Mouse (Mus musculus): ENCODE measurements around the gene Kcns1.

The Kcns1 gene

GRCm38 (mm10) chr2:164180770-164181169 is 9.9 kb upstream of the Kcns1 start:
- no peak for TF ChIP-seq CTCF (conservative IDR thresholded peaks at IDR 0.05; ENCODE audit: low read length)
- no peak for TF ChIP-seq NANOG (IDR thresholded peaks at IDR 0.05; ENCODE audit: borderline replicate concordance, low read length)
- no peak for TF ChIP-seq POU5F1 (IDR thresholded peaks at IDR 0.05; ENCODE audit: borderline replicate concordance, low read length)
- H3K4me1 ChIP-seq (replicated peaks; ENCODE audit: low read depth, low read length), result peaks cover 12% of the 10 kb centered on the region
- no peaks in the 10 kb centered on the region for H3K9me3 ChIP-seq (ENCODE audit: low read length)
- H3K36me3 ChIP-seq (ENCODE audit: insufficient read depth, low read length), result no peaks in the 10 kb centered on the region
- H3K27me3 ChIP-seq (ENCODE audit: insufficient read depth, low read length), result peaks cover 31% of the 10 kb centered on the region
- no peak overlapping the region for H3K4me3 ChIP-seq (replicated peaks; ENCODE audit: low read length)

DNA sequence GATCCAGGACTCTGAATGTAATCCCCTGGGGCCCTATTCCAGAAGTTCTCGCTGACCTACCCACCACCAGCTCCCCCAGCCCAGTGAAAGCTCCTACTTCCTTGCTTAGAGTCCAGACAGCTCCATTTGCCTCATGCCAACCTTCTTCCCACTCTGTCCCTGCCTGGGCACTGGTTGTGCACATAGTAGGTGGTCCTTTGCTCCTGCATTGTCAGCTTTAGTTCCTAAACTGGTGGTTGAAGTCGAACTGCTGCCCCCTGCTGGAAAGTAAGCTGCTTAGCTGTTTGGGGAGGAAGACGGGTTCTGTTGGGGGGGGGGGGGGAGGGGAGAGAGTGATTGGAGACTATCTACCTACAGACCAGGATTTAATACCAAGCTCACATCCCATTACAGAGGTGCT is 9.2 kb upstream of the Kcns1 start:
- H3K27me3 ChIP-seq (ENCODE audit: insufficient read depth, low read length), result peaks cover 33% of the 10 kb centered on the region

GRCm38 (mm10) chr2:164177831-164178230 is 6.9 kb upstream of the Kcns1 start:
- peaks cover 39% of the 10 kb centered on the region for H3K27me3 ChIP-seq (ENCODE audit: insufficient read depth, low read length)
- no peak overlapping the region for H3K4me3 ChIP-seq (replicated peaks; ENCODE audit: low read length)
- H3K4me1 ChIP-seq (replicated peaks; ENCODE audit: low read depth, low read length), result no peaks in the 10 kb centered on the region
- TF ChIP-seq CTCF (conservative IDR thresholded peaks at IDR 0.05; ENCODE audit: low read length) (no peak), NANOG (IDR thresholded peaks at IDR 0.05; ENCODE audit: borderline replicate concordance, low read length) (no peak), POU5F1 (IDR thresholded peaks at IDR 0.05; ENCODE audit: borderline replicate concordance, low read length) (no peak)
- H3K36me3 ChIP-seq (ENCODE audit: insufficient read depth, low read length), result no peaks in the 10 kb centered on the region
- no peaks in the 10 kb centered on the region for H3K9me3 ChIP-seq (ENCODE audit: low read length)

More for the DNA sequence above, 9.2 kb upstream of the Kcns1 start:
- Histone ChIP-seq H3K9me3 (ENCODE audit: low read length) (no peaks in the 10 kb centered on the region), H3K4me1 (replicated peaks; ENCODE audit: low read depth, low read length) (peaks cover 12% of the 10 kb centered on the region), H3K4me3 (replicated peaks; ENCODE audit: low read length) (no peak overlapping the region), H3K36me3 (ENCODE audit: insufficient read depth, low read length) (no peaks in the 10 kb centered on the region)
- TF ChIP-seq POU5F1 (IDR thresholded peaks at IDR 0.05; ENCODE audit: borderline replicate concordance, low read length) (no peak), CTCF (conservative IDR thresholded peaks at IDR 0.05; ENCODE audit: low read length) (peak; percentile 20; the same call in 1 of the 2 replicates)

GRCm38 (mm10) chr2:164175850-164176249 is 4.9 kb upstream of the Kcns1 start:
- Histone ChIP-seq H3K9me3 (ENCODE audit: low read length) (no peaks in the 10 kb centered on the region), H3K4me3 (replicated peaks; ENCODE audit: low read length) (no peak overlapping the region), H3K4me1 (replicated peaks; ENCODE audit: low read depth, low read length) (peaks cover 8% of the 10 kb centered on the region), H3K36me3 (ENCODE audit: insufficient read depth, low read length) (no peaks in the 10 kb centered on the region), H3K27me3 (ENCODE audit: insufficient read depth, low read length) (peaks cover 48% of the 10 kb centered on the region)
- TF ChIP-seq POU5F1 (IDR thresholded peaks at IDR 0.05; ENCODE audit: borderline replicate concordance, low read length), result no peak
- TF ChIP-seq CTCF (conservative IDR thresholded peaks at IDR 0.05; ENCODE audit: low read length), result no peak
- no peak for TF ChIP-seq NANOG (IDR thresholded peaks at IDR 0.05; ENCODE audit: borderline replicate concordance, low read length)

GRCm38 (mm10) chr2:164174649-164175395 is 3.9 kb upstream of the Kcns1 start:
- H3K27me3 ChIP-seq (ENCODE audit: insufficient read depth, low read length), result peaks cover 58% of the 10 kb centered on the region
- TF ChIP-seq CTCF (conservative IDR thresholded peaks at IDR 0.05; ENCODE audit: low read length) (no peak), NANOG (IDR thresholded peaks at IDR 0.05; ENCODE audit: borderline replicate concordance, low read length) (no peak), POU5F1 (IDR thresholded peaks at IDR 0.05; ENCODE audit: borderline replicate concordance, low read length) (no peak)
- H3K36me3 ChIP-seq (ENCODE audit: insufficient read depth, low read length), result no peaks in the 10 kb centered on the region
- H3K9me3 ChIP-seq (ENCODE audit: low read length), result no peaks in the 10 kb centered on the region
- H3K4me1 ChIP-seq (replicated peaks; ENCODE audit: low read depth, low read length), result peaks cover 11% of the 10 kb centered on the region
- no peak overlapping the region for H3K4me3 ChIP-seq (replicated peaks; ENCODE audit: low read length)

- H3K4me3 ChIP-seq (replicated peaks; ENCODE audit: low read length), result no peak overlapping the region
- H3K27me3 ChIP-seq (ENCODE audit: insufficient read depth, low read length), result peaks cover 69% of the 10 kb centered on the region
- no peaks in the 10 kb centered on the region for H3K9me3 ChIP-seq (ENCODE audit: low read length)
- no peaks in the 10 kb centered on the region for H3K36me3 ChIP-seq (ENCODE audit: insufficient read depth, low read length)
- TF ChIP-seq CTCF (conservative IDR thresholded peaks at IDR 0.05; ENCODE audit: low read length) (no peak), NANOG (IDR thresholded peaks at IDR 0.05; ENCODE audit: borderline replicate concordance, low read length) (no peak), POU5F1 (IDR thresholded peaks at IDR 0.05; ENCODE audit: borderline replicate concordance, low read length) (no peak)
- H3K4me1 ChIP-seq (replicated peaks; ENCODE audit: low read depth, low read length), result peaks cover 11% of the 10 kb centered on the region
Observed at GRCm38 (mm10) chr2:164173394-164173793, 2.5 kb upstream of the Kcns1 start.

DNA sequence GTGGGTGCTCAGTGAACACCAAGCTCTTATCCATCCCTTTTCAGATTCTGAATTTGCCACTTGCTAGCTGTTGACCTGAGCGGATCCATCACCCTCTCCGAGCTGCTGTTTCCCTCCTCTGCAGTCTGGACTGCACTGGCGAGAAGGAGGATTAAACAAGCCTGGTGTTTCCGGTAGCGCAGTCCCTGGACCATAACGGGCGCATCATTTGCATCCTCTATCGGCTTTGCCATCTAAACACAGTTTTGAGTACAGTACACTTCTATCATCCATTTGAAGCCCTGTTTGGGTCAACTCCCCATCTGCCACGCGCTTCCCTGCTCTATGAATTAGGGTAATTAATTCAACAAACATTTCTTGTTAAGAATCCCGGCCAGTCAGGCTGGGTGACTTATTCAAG is 587 bp downstream of the Kcns1 start:
- H3K9me3 ChIP-seq (ENCODE audit: low read length), result no peaks in the 10 kb centered on the region
- peaks cover 82% of the 10 kb centered on the region for H3K27me3 ChIP-seq (ENCODE audit: insufficient read depth, low read length)
- H3K4me3 ChIP-seq (replicated peaks; ENCODE audit: low read length), result no peak overlapping the region
- H3K36me3 ChIP-seq (ENCODE audit: insufficient read depth, low read length), result no peaks in the 10 kb centered on the region
- H3K4me1 ChIP-seq (replicated peaks; ENCODE audit: low read depth, low read length), result peaks cover 16% of the 10 kb centered on the region
- no peak for TF ChIP-seq NANOG (IDR thresholded peaks at IDR 0.05; ENCODE audit: borderline replicate concordance, low read length)
- no peak for TF ChIP-seq POU5F1 (IDR thresholded peaks at IDR 0.05; ENCODE audit: borderline replicate concordance, low read length)
- TF ChIP-seq CTCF (conservative IDR thresholded peaks at IDR 0.05; ENCODE audit: low read length), result no peak

DNA sequence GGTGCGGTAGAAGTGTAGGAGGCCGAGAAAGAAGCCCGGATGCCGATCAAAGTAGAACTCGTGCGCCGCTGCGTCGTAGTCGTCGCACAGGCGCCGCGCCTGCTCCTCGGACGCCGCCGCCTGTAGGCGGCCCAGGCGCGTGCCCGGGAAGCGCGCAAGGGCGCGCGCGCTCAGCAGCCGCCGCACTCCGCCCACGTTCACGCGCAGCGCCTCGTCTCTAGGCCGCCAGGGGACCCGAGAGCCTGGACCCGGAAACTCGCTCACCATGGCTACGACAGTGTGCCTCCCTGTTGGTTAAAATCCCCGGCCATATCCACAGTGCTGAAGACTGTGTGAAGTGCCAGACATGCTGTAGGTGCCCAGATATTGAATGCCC is 2.4 kb downstream of the Kcns1 start:
- peaks cover 16% of the 10 kb centered on the region for H3K4me1 ChIP-seq (replicated peaks; ENCODE audit: low read depth, low read length)
- peak overlapping the region; percentile 69 for H3K4me3 ChIP-seq (replicated peaks; ENCODE audit: low read length)
- TF ChIP-seq CTCF (conservative IDR thresholded peaks at IDR 0.05; ENCODE audit: low read length), result no peak
- TF ChIP-seq POU5F1 (IDR thresholded peaks at IDR 0.05; ENCODE audit: borderline replicate concordance, low read length), result no peak
- TF ChIP-seq NANOG (IDR thresholded peaks at IDR 0.05; ENCODE audit: borderline replicate concordance, low read length), result no peak
- no peaks in the 10 kb centered on the region for H3K9me3 ChIP-seq (ENCODE audit: low read length)
- no peaks in the 10 kb centered on the region for H3K36me3 ChIP-seq (ENCODE audit: insufficient read depth, low read length)
- peaks cover 85% of the 10 kb centered on the region for H3K27me3 ChIP-seq (ENCODE audit: insufficient read depth, low read length)
